Mouse (Mus musculus) embryonic facial prominence, embryonic 14.5 days (tissue): ENCODE measurements around the gene Ccdc146. TPM values are rescaled to one million over a fixed set of nuclear protein-coding genes. Genes with fewer than 3 reads are reported as not detected.

Experiments used
- ATAC-seq: fragments of 200-750 bp; cut with Nextera tagmentation; 2 replicates; pipeline ENCODE4 v1.8.0; 2017; ENCODE audit warnings: low read depth, moderate number of reproducible peaks, moderate TSS enrichment
- DNase-seq: peaks from one replicate; pipeline ENCODE4 v3.0.0-alpha.2; 2015; ENCODE audit warnings: low spot score
- H3K27ac ChIP-seq: fragments of 300-500 bp; sonication (generic); replicated peaks from 2 replicates; pipeline ENCODE4 v1.5.1; 2014; ENCODE audit warnings: low read depth, mild to moderate bottlenecking, low read length, moderate library complexity
- H3K27me3 ChIP-seq: fragments of 300-500 bp; sonication (generic); replicated peaks from 2 replicates; pipeline ENCODE4 v1.6.1; 2014; ENCODE audit warnings: low read length; ENCODE audit not compliant: control insufficient read depth, insufficient read depth
- H3K36me3 ChIP-seq: fragments of 300-500 bp; sonication (generic); 2 replicates; pipeline ENCODE4 v1.6.1; 2014; ENCODE audit warnings: low read length, mixed read lengths; ENCODE audit not compliant: control insufficient read depth, insufficient read depth
- H3K4me1 ChIP-seq: fragments of 300-500 bp; sonication (generic); 2 replicates; pipeline ENCODE4 v1.6.1; 2014; ENCODE audit warnings: antibody characterized with exemption, low read length; ENCODE audit not compliant: control insufficient read depth, insufficient read depth
- H3K4me2 ChIP-seq: fragments of 300-500 bp; sonication (generic); 2 replicates; pipeline ENCODE4 v1.6.1; 2014; ENCODE audit warnings: low read depth, mild to moderate bottlenecking, low read length, moderate library complexity, mixed read lengths
- H3K4me3 ChIP-seq: fragments of 300-500 bp; sonication (generic); 2 replicates; pipeline ENCODE4 v1.5.1; 2014; ENCODE audit warnings: low read depth, mild to moderate bottlenecking, low read length
- H3K9ac ChIP-seq: fragments of 300-500 bp; sonication (generic); 2 replicates; pipeline ENCODE4 v1.6.1; 2014; ENCODE audit warnings: low read depth, mild to moderate bottlenecking, low read length, moderate library complexity, mixed read lengths
- H3K9me3 ChIP-seq: fragments of 300-500 bp; sonication (generic); 2 replicates; pipeline ENCODE4 v1.6.1; 2016; ENCODE audit warnings: low read length; ENCODE audit not compliant: control insufficient read depth
- WGBS: fragments of 180-500 bp; shearing (Covaris S2); extraction: QIAGEN DNeasy Blood & Tissue Kit; methylation state at CpG from one replicate; pipeline ENCODE4 v1.1.7; 2014; 5-methylcytosine and 5-hydroxymethylcytosine counted together
- polyA plus RNA-seq: library from polyadenylated mRNA; unstranded; fragments of >200 nt; fragmentation: Nextera tagmentation; extraction: Ambion mirVana; gene quantifications from 2 replicates; pipeline ENCODE4 v1.2.1, GENCODE M21; 2014

Gene Ccdc146
- 0.60 and 2.8 TPM in 2 replicates for polyA plus RNA-seq

- DNase-seq = peak; percentile 100
- ATAC-seq = peak; percentile 100
- peak within 1 kb of the TSS; percentile 78 for H3K9ac ChIP-seq
- H3K4me3 ChIP-seq = peak within 1 kb of the TSS; percentile 72
- 0% methylated on average over 54 of the region's 68 CpGs for WGBS
- H3K36me3 ChIP-seq = no peaks in the 10 kb centered on the region
- H3K4me1 ChIP-seq = 0 out of 2 replicates have a peak, but pooled peaks cover 4% of the 10 kb centered on the region
- H3K27ac ChIP-seq = peak within 1 kb of the TSS; percentile 31; the same call in 1 of the 2 replicates
- peak within 1 kb of the TSS; percentile 95 for H3K4me2 ChIP-seq
- H3K9me3 ChIP-seq = no peaks in the 10 kb centered on the region
- no peaks in the 10 kb centered on the region for H3K27me3 ChIP-seq
Measured at GRCm38 (mm10) chr5:21424614-21425602, at the start of gene Ccdc146, which contains the start of gene Fam185a. Ccdc146 (minus strand) TSS chr5:21424677. Fam185a (plus strand) TSS chr5:21424958.

- WGBS = 69% methylated on average over 12 of the region's 12 CpGs
- Histone ChIP-seq H3K9ac (no peak overlapping the region), H3K4me2 (no peak overlapping the region), H3K4me1 (peaks cover 3% of the 10 kb centered on the region; the same call in 1 of the 2 replicates), H3K27me3 (no peaks in the 10 kb centered on the region), H3K27ac (no peak overlapping the region), H3K9me3 (no peaks in the 10 kb centered on the region), H3K4me3 (no peak overlapping the region), H3K36me3 (no peaks in the 10 kb centered on the region)
- ATAC-seq (no peak), DNase-seq (no peak)
Measured at GRCm38 (mm10) chr5:21468100-21468499, 43.6 kb upstream of the Ccdc146 start.

GRCm38 (mm10) chr5:21467387-21467786, 42.9 kb upstream of the Ccdc146 start:
- H3K27ac ChIP-seq = no peak overlapping the region
- no peaks in the 10 kb centered on the region for H3K36me3 ChIP-seq
- no peaks in the 10 kb centered on the region for H3K27me3 ChIP-seq
- WGBS = 39% methylated on average over 7 of the region's 7 CpGs
- ATAC-seq = no peak
- no peak overlapping the region for H3K9ac ChIP-seq
- no peaks in the 10 kb centered on the region for H3K9me3 ChIP-seq
- peaks cover 3% of the 10 kb centered on the region; the same call in 1 of the 2 replicates for H3K4me1 ChIP-seq
- H3K4me2 ChIP-seq = no peak overlapping the region
- no peak for DNase-seq
- H3K4me3 ChIP-seq = no peak overlapping the region

DNA sequence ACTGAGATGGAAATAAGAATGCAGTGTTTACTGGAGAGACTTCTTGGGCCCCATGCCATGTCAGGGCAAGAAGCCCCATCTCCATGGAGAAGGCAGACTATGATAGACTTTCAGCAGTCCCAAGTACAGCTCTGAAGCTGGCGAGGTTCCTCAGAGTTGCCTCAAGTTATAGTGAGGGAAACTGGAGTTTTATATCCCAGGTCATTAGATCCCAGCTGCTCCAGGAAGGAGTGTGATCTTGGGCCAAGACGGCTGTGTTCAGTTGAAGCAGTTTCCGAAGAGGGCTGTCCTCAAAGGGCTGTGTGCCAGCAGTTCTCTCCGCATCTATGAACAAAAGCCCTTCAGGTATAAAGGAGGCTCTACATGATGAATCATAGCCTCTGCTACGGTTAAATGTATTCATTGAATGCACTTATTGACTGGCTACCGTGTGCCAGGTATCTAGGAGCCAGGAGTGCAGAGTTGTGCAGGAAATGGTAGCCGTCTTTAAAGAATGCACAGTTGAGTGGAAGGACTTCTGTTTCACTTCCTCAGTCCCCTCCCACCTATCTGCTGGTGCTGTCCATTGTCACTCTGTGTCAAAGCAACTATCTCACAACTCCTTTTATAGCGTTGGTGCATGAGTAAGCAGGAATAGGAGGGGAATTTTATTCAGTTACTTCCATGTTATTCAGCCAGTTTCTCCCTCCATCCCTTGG, 16.5 kb upstream of the Ccdc146 start:
- Histone ChIP-seq H3K4me1 (peaks cover 4% of the 10 kb centered on the region; the same call in 1 of the 2 replicates), H3K27me3 (no peaks in the 10 kb centered on the region), H3K9me3 (no peaks in the 10 kb centered on the region), H3K27ac (no peak overlapping the region), H3K4me3 (no peak overlapping the region), H3K36me3 (no peaks in the 10 kb centered on the region), H3K9ac (no peak overlapping the region), H3K4me2 (no peak overlapping the region)
- DNase-seq = peak; percentile 75
- 50% methylated on average over 8 of the region's 8 CpGs for WGBS
- peak; percentile 81 for ATAC-seq

- H3K36me3 ChIP-seq = no peaks in the 10 kb centered on the region
- H3K27ac ChIP-seq = no peak overlapping the region
- peaks cover 6% of the 10 kb centered on the region; the same call in 1 of the 2 replicates for H3K4me1 ChIP-seq
- no peaks in the 10 kb centered on the region for H3K27me3 ChIP-seq
- no peak overlapping the region for H3K4me2 ChIP-seq
- H3K9ac ChIP-seq = no peak overlapping the region
- no peak overlapping the region for H3K4me3 ChIP-seq
- H3K9me3 ChIP-seq = no peaks in the 10 kb centered on the region
- ATAC-seq (no peak), DNase-seq (peak; percentile 67)
- 71% methylated on average over 7 of the region's 7 CpGs for WGBS
Measured at GRCm38 (mm10) chr5:21439446-21440110, 15.1 kb upstream of the Ccdc146 start.

DNA sequence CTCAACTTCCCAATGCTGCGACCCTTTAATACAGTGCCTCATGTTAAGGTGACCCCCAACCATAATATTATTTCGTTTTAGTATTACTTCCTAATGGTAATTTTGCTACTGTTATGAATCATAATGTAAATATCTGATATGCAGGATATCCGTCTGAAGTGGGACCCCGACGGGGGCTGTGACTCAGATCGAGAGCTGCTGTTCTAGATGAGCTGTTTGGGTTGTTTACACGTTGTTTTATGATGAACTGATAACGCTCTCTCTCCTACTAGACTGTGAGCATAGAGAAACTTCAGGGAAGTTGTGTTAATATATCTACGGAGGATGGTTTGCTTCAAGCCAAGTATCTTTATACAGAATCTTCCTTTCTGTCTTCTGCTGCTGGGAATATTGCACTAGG, 14.0 kb upstream of the Ccdc146 start:
- no peak overlapping the region for H3K4me3 ChIP-seq
- H3K27me3 ChIP-seq = no peaks in the 10 kb centered on the region
- DNase-seq (no peak), ATAC-seq (no peak)
- H3K9ac ChIP-seq = no peak overlapping the region
- H3K36me3 ChIP-seq = no peaks in the 10 kb centered on the region
- no peak overlapping the region for H3K4me2 ChIP-seq
- no peak overlapping the region for H3K27ac ChIP-seq
- H3K9me3 ChIP-seq = no peaks in the 10 kb centered on the region
- WGBS = 87% methylated on average over 9 of the region's 9 CpGs
- H3K4me1 ChIP-seq = peaks cover 6% of the 10 kb centered on the region; the same call in 1 of the 2 replicates

DNA sequence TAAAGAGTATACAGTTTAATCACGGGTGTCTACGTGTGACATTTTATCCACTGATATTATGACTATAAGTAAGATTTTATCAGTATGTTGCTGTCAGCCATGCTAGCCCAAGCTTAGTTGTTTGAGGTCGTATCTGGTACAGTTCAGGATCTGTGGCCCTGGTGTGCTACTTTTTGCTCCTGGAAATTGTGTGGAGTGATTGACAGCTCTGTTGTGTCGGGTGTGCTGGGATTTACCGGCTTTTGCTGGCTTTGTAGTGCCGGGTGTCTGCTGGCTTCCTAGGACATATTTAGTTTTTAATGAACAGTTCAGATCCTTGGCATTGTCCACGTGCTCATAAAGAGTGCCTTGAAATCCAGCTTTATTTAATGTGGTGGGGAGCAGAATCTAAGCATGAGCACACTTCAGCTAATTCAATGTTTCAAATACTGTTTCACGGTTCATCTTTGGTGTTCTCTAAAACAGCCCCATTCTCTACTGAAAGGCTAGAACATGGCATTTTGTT, 12.0 kb upstream of the Ccdc146 start:
- no peak for DNase-seq
- no peak overlapping the region for H3K9ac ChIP-seq
- H3K36me3 ChIP-seq = no peaks in the 10 kb centered on the region
- no peak overlapping the region for H3K27ac ChIP-seq
- 61% methylated on average over 8 of the region's 8 CpGs for WGBS
- no peak overlapping the region for H3K4me3 ChIP-seq
- H3K9me3 ChIP-seq = no peaks in the 10 kb centered on the region
- no peaks in the 10 kb centered on the region for H3K27me3 ChIP-seq
- ATAC-seq = no peak
- H3K4me1 ChIP-seq = peaks cover 6% of the 10 kb centered on the region; the same call in 1 of the 2 replicates
- H3K4me2 ChIP-seq = no peak overlapping the region
